Mouse (Mus musculus) right cerebral cortex, postnatal 36 days (tissue): ENCODE measurements around the gene Rhbdd2.
A peak's percentile ranks its signal among the peaks of the same experiment; 100 is the strongest.
"Not testable (repeated sequence)": the region's sequence is repeated elsewhere in the genome, so short reads cannot be mapped to it uniquely, and the experiment has no call there.

Experiments
- DNase-seq, 2 experiments: peaks; one replicate each; pipeline ENCODE4 v3.0.0; 2022; ENCODE audit warnings: low spot score in 2 of 2, mixed read lengths in 1 of 2

Rhbdd2 gene

DNA sequence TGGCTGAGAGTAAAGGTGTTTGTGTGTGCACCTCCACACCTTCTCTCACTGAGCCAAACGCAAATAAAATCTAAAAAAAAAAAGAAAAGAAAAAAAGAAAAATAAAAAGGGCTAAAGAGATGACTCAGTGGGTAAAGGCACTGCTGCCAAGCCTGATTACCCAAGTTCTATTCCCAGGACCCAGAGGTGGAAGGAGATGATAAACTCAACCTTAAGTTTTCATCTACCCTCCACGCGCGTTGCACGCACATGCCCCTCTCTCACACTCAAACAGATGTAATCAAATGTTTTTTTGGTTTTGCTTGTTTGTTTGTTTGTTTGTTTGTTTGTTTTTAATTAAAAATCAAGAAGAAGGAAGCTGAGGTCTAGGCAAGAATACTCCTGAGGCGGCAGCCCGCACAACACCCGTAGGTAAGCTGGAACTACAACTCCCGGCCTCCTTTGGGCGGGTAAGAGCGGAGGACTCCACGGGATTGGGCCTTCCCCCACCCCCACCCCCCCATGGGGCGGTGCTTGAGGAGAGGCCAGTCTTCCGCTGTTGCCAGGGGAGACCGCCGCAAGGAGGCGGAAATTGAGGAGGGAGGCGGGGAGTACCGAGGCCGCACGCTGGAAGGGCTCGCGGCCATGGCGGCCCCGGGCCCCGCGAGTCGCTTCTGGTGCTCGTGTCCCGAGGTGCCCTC lies at the start of gene Rhbdd2:
Gene Rhbdd2, plus strand, starts transcription at position 502 of the 680 bp plus-strand sequence.
- peak; percentile 91 to 96 for DNase-seq

DNA sequence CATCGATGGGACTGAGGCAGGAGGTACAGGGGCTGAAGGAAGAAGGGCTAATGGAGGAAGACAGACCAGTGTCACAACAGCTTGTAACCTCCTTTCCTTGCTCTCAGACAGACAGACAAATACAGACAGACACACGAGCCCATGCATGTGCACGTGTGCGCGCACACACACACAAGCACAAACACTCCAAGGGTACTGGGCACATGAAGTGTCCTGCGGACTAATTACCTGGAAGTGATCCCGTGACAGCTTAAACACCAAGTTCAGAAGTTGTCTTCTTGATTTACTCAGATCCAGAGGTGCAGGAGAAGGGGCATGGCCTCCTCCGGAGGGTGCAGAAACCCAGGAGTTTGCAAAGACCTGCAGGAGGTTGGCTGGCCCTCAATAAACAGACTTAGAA lies 46.7 kb upstream of the Rhbdd2 start:
- no peak for DNase-seq

DNA sequence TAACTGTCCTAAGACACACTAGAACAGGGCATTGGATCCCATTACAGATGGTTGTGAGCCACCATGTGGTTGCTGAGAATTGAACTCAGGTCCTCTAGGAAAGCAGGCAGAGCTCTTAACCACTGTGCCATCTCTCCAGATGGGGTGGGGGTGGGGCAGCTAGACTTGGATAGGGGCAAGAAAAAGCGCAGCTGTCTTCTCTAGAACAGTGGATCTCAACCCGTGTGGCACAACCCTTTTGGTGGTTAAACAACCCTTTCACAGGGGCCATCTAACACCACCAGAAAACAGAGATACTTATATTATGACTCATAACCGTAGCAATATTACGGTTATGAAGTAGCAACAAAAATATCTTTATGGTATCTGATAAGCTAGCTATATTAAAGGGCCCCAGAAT lies 44.7 kb upstream of the Rhbdd2 start:
- DNase-seq = no peak

DNA sequence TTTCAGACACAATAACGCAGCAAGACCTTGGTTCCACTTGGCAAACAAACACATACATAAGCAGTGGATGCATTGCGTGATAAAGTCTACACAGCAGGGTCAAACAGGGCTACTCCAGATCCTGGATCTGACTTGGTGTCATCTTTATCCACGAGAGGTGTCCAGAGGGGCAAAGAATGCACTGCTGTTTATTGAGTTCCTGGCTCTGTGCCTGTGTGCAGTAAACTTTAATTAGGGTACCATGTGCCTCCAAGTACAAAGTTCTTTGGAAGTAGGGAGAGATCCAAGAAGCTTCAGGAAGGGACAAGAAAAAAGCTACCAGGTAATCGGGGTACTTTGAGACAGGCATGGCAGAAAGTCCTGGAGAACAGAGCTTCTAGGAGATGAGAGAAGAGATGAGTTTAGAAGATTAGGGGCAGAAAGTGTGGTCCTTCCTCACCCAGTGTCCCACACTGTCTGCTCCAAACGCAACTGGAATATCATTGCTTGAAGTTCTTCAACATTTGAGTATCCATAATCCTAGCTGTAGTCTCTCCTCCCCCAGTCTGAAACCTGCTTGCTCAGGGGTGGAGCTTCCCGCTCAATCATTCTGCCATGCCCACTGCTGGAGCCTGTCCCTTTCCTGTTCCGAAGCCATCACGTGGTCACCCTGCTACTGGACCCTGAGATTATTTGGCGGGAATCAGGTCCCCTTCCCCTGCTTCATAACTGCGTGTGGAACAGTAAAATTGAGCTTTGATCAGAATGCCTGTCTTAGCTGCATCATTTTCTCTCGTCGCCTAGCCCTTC lies 42.2 kb upstream of the Rhbdd2 start:
- DNase-seq = no peak

DNA sequence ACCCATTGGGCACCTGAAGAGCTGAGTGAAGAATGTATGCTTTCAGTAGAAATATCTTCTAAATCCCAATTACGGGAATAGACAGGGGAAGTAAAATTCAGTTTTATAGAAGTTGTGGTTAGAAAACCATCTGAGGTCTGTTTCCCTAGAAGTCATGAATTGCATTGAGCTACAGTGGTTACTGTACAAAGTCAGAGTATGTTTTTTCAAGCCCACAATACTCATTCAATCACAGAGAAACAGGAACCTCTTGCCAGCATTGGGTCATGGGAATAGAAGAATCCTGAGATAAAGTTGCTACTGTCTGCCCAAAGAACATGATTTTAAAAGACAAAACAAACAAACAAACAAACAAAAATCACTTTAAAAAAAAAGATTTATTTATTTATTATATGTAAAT lies 27.8 kb upstream of the Rhbdd2 start:
- not testable (repeated sequence) for DNase-seq

DNA sequence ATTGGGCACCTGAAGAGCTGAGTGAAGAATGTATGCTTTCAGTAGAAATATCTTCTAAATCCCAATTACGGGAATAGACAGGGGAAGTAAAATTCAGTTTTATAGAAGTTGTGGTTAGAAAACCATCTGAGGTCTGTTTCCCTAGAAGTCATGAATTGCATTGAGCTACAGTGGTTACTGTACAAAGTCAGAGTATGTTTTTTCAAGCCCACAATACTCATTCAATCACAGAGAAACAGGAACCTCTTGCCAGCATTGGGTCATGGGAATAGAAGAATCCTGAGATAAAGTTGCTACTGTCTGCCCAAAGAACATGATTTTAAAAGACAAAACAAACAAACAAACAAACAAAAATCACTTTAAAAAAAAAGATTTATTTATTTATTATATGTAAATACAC lies 25.7 kb upstream of the Rhbdd2 start:
- not testable (repeated sequence) for DNase-seq

DNA sequence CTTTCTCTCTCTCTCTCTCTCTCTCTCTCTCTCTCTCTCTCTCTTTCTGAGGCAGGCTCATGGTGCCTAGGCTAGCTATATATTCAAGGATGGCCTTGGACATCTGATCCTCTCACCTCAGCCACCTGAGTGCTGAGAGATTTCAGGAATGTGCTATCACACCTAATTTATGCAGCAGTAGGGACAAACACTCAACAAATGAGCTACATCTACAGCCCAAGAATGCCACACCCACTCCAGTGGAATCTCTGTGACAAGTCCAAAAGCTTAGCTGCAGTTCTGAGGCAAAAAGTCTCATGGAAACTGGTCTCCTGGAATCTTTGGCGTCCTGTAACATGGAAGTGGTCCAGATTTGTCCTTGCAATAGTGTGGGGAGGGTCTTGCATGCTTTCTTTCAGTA lies 24.8 kb upstream of the Rhbdd2 start:
- no peak for DNase-seq

DNA sequence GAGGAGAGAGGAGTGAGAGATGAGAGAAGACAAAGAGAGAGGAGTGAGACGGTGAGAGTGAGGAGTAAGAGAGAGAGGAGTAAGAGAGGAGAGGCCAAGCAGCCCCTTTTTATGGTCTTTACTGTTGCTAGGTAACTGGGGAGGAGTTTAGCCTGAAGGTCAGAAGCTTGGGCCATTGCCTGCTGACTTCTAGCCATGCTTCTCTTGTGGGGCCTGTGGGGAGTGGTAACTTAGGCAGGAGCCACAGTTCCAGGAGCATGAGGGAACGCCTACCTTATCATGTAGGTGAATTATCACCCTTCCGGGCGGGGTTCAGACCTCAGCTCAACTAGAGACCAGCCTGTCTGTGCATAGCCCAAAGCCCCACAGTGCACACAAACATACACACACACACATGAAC lies 22.6 kb upstream of the Rhbdd2 start:
- no peak for DNase-seq

DNA sequence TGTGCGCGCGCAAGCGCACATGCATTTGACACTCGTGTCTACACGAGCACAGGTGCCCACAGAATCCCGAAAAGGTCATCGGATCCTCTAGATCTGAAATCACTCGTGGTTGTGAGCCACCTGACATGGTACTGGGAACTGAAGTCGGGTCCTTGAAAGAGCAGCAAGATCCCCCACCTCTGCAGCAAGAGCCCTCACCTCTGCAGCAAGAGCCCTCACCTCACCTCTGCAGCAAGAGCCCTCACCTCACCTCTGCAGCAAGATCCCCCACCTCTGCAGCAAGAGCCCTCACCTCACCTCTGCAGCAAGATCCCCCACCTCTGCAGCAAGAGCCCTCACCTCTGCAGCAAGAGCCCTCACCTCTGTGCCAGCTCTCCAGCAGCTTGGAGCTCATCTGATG lies 12.7 kb upstream of the Rhbdd2 start:
- not testable (repeated sequence) for DNase-seq

DNA sequence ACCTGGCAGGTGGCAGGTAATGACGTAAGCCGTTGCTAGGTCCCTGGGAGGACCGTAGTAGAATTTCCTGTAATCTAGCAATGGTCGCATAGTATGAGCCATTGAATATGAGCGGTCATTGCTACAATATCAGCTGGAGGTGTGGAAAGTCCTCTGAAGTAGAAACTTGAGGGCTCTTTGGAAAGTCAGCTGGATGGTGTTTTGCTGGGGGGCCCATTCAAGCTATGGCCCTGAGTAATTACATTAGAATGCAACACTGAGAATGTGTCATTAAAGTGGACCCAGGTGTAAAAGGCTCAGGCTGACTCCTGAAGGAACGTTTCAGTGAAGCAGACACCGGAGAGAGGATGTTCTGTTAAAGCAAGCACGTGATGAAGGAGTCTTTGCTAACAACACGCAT lies 11.9 kb upstream of the Rhbdd2 start:
- no peak for DNase-seq

DNA sequence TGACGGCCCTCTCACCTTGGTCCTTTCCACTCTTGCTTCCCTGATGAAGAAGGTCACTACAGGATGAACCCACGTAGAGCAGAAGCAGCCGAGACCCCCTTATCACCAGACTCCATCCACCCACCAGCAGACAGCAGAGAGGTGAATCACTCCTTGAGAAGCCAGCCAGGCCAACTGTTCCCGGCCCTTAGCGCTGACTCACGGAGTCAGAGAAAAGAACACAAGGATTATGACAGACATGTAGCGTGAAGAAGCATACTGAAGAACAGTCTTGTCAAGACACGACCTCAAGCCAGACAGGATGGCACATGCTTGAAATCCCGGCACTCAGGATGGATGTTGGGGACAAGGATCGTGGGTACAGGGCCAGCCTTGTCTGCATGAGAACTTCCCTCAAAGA lies 10.7 kb upstream of the Rhbdd2 start:
- no peak for DNase-seq

DNA sequence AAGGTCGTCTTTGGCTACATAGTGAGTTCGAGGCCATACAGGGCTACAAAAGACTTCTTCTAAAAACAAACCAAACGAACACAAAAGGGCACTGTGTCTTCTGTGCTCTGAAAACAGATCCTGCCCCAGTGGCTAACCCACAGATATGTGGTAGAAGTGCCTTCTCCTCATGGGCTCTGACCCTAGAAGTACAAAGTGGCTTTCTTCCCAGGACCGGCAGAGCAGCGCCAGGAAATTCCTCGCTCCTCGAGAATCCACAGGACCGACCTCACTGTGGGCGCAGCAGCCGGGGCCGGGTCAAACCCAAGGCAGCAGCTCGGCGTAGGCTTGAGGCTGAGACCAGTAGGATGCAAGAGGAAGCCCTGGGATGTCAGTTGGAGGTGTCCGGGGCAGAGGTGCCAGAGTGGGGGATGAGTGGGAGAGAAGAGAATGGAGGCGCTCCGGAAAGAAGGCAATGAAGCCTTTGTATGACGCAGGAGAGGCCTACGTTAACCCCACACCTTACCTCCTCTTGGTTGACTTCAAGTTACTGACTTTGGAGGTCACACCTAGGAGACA lies 9.3 kb upstream of the Rhbdd2 start:
- DNase-seq = no peak

DNA sequence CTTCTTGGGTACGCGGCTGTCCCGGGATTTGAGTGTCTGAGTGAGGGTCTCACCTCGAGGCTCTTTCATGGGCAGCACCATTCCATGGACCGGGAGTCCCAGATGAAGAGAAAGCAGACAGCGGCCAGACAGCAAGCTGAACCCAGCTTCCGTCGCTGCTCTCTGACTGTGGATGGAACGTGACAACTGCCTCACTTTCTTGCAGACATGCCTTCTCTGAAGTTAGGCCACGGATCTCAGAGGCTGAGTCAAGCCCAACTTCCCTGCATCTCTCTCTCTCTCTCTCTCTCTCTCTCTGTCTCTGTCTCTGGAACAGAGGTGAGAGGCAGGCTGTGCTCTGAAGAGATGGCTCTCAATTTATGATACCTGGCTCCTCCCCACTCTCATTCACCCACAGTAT lies 3.5 kb upstream of the Rhbdd2 start:
- DNase-seq = no peak

DNA sequence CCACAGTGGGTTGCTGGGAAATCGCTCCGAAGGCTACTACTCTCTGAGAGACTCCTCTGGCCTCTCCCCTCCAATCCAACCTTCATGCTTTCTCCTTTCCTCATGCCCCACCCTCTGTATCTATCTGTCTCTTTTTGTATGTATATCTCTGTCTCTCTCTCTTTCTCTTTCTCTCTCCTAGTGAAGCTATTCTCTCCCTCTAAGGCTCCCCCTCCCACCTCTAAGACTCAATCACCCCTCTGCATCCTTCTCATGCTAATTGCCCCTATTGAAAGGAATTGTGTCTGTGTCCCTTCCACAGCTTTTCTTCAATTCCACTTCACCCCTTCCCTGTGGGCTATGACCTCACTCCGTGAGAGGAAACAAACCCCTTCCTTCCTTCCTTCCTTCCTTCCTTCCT lies 3.0 kb upstream of the Rhbdd2 start:
- DNase-seq = no peak

DNA sequence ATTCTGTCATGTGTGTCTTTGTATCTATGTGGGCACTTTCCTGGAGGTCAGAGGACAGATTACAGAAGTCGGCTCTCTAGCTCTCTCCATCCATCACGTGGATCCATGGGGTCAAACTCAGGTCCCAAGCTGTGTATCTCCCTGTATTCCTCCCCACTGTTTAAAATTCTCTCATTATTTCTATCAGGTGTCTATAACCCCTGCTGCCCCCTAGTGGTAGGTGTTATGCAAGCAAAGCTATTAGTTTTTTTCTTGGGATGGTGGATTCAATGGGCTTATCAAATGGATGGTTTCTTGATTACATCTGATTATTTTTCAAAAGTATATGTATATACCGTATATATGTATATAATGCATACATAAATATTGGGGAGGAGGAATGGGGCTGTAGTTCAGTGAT lies 1.8 kb upstream of the Rhbdd2 start:
- DNase-seq = peak in 1 of 2 experiments; percentile 21

DNA sequence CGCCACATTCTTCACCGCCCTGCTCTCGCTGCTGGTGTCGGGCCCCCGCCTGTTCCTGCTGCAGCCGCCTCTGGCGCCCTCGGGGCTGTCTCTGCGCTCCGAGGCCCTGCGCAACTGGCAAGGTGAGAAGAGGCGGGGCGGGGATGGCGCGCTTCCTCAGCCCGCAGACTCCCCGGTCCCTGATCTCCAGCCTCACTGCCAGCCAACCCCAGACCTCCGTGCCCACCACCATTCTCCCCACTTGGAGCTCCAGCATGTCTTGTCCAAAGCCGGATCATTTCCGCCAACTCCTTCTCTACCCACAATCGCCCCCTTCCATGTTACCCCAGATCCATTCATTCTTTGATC lies 353 bp downstream of the Rhbdd2 start:
- no peak for DNase-seq

DNA sequence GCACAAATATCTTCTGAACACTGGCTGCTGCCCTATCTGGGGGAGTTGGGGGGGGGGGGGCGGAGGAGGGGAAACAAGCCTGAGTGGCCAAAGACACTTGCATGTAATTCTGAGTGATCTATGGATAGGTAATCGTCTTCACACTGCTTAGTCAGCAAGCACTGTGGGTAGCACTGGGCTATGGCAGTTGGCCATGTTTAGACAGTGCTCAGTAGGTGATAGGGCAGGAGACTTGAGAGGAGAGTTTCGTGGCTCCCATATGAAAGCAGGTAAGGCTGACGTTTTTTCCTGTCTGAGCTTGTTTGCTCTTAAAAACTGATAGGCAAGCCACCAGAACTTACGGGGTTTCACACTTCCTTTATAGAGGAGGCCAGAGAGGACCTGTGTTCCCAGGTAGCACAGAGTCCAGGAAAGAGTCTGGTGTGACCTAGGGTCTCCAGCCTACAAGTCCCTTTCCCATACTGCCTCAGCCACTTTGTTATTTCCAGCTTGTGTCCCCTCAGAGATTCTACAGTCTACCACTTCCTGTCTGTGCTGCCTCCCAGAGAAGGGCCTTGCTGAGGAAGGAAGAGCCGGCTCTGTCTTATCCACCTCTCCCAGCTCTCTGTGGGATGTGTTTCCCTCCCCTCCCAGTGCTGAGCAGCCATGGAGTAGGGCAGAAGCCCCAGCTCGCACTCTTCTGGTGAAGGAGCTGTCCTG lies 7.5 kb downstream of the Rhbdd2 start:
- no peak for DNase-seq

DNA sequence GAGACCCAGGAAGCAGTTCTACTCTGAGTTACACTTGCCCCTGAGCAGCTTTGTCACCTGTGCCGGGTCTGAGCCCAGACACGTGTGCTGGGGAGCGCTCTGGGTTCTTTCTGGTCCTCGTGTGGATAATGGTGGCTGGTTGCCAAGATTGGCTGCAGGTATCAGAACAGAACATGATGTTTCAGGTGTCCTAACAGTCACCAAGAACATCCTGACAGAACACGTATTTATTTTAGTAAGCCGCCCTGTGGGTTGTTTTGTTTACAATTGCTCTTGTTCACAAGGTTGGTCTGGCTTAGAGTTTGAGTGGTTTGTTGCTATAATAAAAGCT lies 8.0 kb downstream of the Rhbdd2 start:
- no peak for DNase-seq

DNA sequence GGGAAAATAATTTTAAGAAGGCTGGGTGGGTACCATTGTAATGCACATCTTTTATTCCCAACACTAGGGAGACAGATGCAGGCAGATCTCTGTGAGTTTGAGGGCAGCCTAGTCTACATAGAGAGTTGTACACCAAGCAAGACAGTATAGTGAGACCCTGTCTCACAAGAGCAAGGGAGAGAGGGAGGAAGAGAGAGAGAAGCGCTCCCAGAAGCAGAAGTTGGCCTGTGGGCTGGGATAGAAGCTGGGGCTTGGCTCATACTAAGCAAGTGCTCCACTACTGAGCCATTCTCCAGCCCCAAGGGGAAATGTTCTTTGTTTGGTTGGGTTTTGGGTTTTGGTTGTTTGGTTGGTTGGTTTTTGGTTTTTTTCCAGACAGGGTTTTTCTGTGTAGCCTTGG lies 8.6 kb downstream of the Rhbdd2 start:
- no peak for DNase-seq

DNA sequence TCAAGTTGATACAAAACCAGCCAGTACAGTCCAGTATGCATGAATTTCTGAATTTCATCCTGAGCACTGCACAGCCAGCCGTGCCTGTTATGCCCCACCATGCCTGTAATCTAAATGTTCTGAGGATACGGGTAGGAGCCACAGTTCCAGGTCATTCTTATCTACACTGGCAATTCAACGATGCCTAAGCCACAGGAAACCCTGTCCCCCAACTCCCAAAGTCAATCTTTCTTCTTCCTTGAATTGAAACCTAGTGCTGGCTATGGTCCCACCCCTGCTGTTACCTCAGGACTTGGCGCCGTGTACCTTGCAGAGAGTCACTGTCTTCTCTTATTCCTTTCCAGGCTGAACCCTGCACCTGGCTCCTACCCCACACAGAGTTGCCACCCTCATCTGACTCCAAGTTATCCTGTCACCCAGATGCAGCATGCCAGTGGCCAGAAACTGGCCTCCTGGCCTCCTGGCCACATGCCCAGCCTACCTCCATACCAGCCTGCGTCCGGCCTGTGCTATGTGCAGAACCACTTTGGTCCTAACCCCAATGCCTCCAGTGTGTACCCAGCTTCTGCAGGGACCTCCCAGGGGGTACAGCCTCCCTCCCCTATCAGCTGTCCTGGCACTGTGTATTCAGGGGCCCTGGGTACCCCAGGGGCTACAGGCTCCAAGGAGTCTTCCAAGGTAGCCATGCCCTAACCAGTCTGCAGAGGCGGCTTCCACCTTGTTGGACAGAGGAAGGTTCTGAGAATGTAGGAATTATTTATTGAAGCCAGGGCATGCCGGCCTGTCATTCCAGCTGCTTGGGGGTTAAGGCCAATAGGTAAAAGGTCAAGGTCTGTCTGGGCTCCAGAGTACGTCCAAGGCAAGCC lies 10.5 kb downstream of the Rhbdd2 start:
- no peak for DNase-seq

DNA sequence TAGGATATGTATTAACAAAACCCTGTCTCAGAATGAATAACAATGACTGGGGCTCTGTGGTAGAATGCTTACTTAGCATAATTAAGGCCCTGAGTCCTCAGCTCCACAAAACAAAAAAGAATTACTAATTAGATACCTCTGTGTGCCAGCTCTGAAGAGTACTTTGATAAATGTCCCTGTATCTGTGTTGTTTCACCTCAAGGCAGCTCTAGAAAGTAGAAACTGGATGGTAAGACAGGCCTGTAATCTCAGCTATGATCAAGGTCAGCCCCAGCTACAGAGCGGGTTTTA lies 11.1 kb downstream of the Rhbdd2 start:
- no peak for DNase-seq

DNA sequence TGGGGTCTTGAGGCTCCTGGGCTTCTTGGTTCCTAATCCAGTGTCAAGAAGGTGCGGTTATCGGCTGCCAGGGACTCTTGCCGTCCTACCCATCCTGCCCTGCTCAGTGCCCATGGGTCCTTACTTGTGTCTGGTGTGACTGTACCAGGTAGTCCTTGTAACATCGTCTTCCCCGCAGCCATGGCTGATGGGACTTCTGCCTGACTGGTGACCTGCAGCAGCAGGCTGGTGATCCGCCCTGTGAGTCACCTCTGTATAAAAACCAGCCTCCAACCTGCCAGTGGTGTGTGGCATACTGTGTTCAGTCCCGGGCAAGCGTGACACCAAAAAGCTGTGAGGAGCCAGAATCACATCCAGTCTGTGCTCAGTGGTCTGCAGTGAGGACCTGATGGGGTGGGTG lies 11.5 kb downstream of the Rhbdd2 start:
- DNase-seq = no peak
